Mouse (Mus musculus) retina, postnatal 7 days (tissue): ENCODE data around the gene Gse1.
A peak's percentile ranks its signal among the peaks of the same experiment; 100 is the strongest.

ENCODE experiments used
- DNase-seq: peaks from one replicate; pipeline ENCODE4 v3.0.0-alpha.2; 2012; ENCODE audit warnings: low read depth, low spot score

The Gse1 gene

GRCm38 (mm10) chr8:120476711-120477575 lies 248.7 kb downstream of the Gse1 start:
- DNase-seq = no peak

GRCm38 (mm10) chr8:120478754-120479153 lies 250.5 kb downstream of the Gse1 start:
- no peak for DNase-seq

GRCm38 (mm10) chr8:120479691-120480090 lies 251.4 kb downstream of the Gse1 start:
- no peak for DNase-seq

- no peak for DNase-seq
These were observed 253.9 kb downstream of the Gse1 start for GRCm38 (mm10) chr8:120482015-120482689.

GRCm38 (mm10) chr8:120484460-120484859 lies 256.2 kb downstream of the Gse1 start:
- DNase-seq = no peak

GRCm38 (mm10) chr8:120485116-120485515 lies 256.9 kb downstream of the Gse1 start:
- no peak for DNase-seq

GRCm38 (mm10) chr8:120485551-120486476 lies 257.6 kb downstream of the Gse1 start:
- DNase-seq = no peak

- DNase-seq = no peak
These were observed 258.5 kb downstream of the Gse1 start for GRCm38 (mm10) chr8:120486477-120487376.

GRCm38 (mm10) chr8:120487377-120487728 lies 259.1 kb downstream of the Gse1 start:
- DNase-seq = no peak

GRCm38 (mm10) chr8:120487729-120488510 lies 259.7 kb downstream of the Gse1 start:
- peak; percentile 74 for DNase-seq

- no peak for DNase-seq
These were observed 260.4 kb downstream of the Gse1 start for GRCm38 (mm10) chr8:120488636-120489131.

- no peak for DNase-seq
These were observed 261.0 kb downstream of the Gse1 start for GRCm38 (mm10) chr8:120489142-120489754.

- DNase-seq = no peak
These were observed 261.6 kb downstream of the Gse1 start for GRCm38 (mm10) chr8:120489771-120490281.

- no peak for DNase-seq
These were observed 262.3 kb downstream of the Gse1 start for GRCm38 (mm10) chr8:120490354-120491141.

GRCm38 (mm10) chr8:120491166-120491793 lies 263.0 kb downstream of the Gse1 start:
- no peak for DNase-seq

GRCm38 (mm10) chr8:120492193-120492880 lies 264.1 kb downstream of the Gse1 start:
- no peak for DNase-seq

GRCm38 (mm10) chr8:120492881-120493220 lies 264.6 kb downstream of the Gse1 start:
- DNase-seq = no peak
